Mouse (Mus musculus) limb, embryonic 11.5 days (tissue): ENCODE measurements around the gene Phyh. TPM values are rescaled to one million over a fixed set of nuclear protein-coding genes. Genes with fewer than 3 reads are reported as not detected.

Experiments used
- ATAC-seq: fragments of 200-750 bp; cut with Nextera tagmentation; 2 replicates; pipeline ENCODE4 v1.8.0; 2017; ENCODE audit warnings: low read depth; ENCODE audit not compliant: insufficient number of reproducible peaks, low FRiP score, low TSS enrichment
- DNase-seq: peaks from one replicate; pipeline ENCODE4 v3.0.0-alpha.2; 2015; ENCODE audit warnings: low spot score
- H3K27ac ChIP-seq: fragments of 300-500 bp; sonication (generic); replicated peaks from 2 replicates; pipeline ENCODE4 v1.5.1; 2014; ENCODE audit warnings: low read depth, mild to moderate bottlenecking, low read length
- H3K27me3 ChIP-seq: fragments of 300-500 bp; sonication (generic); 2 replicates; pipeline ENCODE4 v1.6.1; 2014; ENCODE audit warnings: mild to moderate bottlenecking, low read length, mixed read lengths; ENCODE audit not compliant: control insufficient read depth, insufficient read depth
- H3K36me3 ChIP-seq: fragments of 300-500 bp; sonication (generic); 2 replicates; pipeline ENCODE4 v1.6.1; 2014; ENCODE audit warnings: mild to moderate bottlenecking, low read length, moderate library complexity, mixed read lengths; ENCODE audit not compliant: control insufficient read depth, insufficient read depth
- H3K4me1 ChIP-seq: fragments of 300-500 bp; sonication (generic); 2 replicates; pipeline ENCODE4 v1.6.1; 2014; ENCODE audit warnings: low read length, mixed read lengths; ENCODE audit not compliant: control insufficient read depth, insufficient read depth
- H3K4me2 ChIP-seq: fragments of 300-500 bp; sonication (generic); 2 replicates; pipeline ENCODE4 v1.6.1; 2014; ENCODE audit warnings: low read depth, mild to moderate bottlenecking, moderate library complexity; ENCODE audit not compliant: severe bottlenecking
- H3K4me3 ChIP-seq: fragments of 300-500 bp; sonication (generic); 2 replicates; pipeline ENCODE4 v1.5.1; 2014; ENCODE audit warnings: low read depth, low read length
- H3K9ac ChIP-seq: fragments of 300-500 bp; sonication (generic); 2 replicates; pipeline ENCODE4 v1.6.1; 2014; ENCODE audit warnings: mild to moderate bottlenecking, low read length
- H3K9me3 ChIP-seq: fragments of 300-500 bp; sonication (generic); 2 replicates; pipeline ENCODE4 v1.6.1; 2016; ENCODE audit warnings: low read length; ENCODE audit not compliant: control insufficient read depth
- WGBS: fragments of 180-500 bp; shearing (Covaris S2); extraction: QIAGEN DNeasy Blood & Tissue Kit; methylation state at CpG from one replicate; pipeline ENCODE4 v1.1.7; 2014; 5-methylcytosine and 5-hydroxymethylcytosine counted together
- polyA plus RNA-seq: library from polyadenylated mRNA; unstranded; fragments of >200 nt; fragmentation: Nextera tagmentation; extraction: Ambion mirVana; gene quantifications from 2 replicates; pipeline ENCODE4 v1.2.1, GENCODE M21; 2014

Phyh gene
- polyA plus RNA-seq, 1 experiment from 2014 or later, result 48.4 TPM

DNA sequence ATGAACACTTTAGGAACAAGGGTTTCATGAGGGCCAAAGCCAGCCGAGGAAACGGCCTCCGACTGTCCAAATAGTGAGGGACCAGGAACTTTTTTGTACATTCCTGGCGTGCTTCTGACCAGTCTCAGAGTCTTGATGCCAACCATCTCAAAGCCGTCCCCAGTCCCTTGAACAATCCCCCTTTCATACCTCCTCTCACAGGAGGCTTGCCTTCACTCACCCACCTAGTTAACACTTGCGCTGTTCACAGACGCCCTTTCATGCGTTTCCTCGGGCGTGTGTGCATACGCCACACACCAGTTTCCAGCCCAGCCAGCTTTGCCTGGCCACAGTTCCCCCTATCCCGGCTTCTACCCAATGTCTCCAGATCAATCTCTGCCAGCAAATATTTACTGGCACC, 39.2 kb downstream of the Phyh start:
- ATAC-seq, result no peak
- WGBS, result 85% methylated on average over 12 of the region's 12 CpGs
- no peaks in the 10 kb centered on the region for H3K27me3 ChIP-seq
- 0 out of 2 replicates have a peak overlapping the region, but pooled peaks have one; percentile 33 for H3K27ac ChIP-seq
- H3K4me1 ChIP-seq, result no peaks in the 10 kb centered on the region
- no peak overlapping the region for H3K4me3 ChIP-seq
- H3K36me3 ChIP-seq, result no peaks in the 10 kb centered on the region
- H3K9me3 ChIP-seq, result no peaks in the 10 kb centered on the region
- H3K4me2 ChIP-seq, result no peak overlapping the region
- H3K9ac ChIP-seq, result no peak overlapping the region
- DNase-seq, result no peak

- Histone ChIP-seq H3K27me3 (no peaks in the 10 kb centered on the region), H3K4me1 (no peaks in the 10 kb centered on the region), H3K4me3 (no peak overlapping the region), H3K27ac (no peak overlapping the region), H3K9me3 (no peaks in the 10 kb centered on the region), H3K36me3 (no peaks in the 10 kb centered on the region), H3K4me2 (no peak overlapping the region), H3K9ac (no peak overlapping the region)
- DNase-seq, result no peak
- 100% methylated on average over 2 of the region's 2 CpGs for WGBS
- no peak for ATAC-seq
These were observed 49.0 kb downstream of the Phyh start for GRCm38 (mm10) chr2:4967806-4968205.

- no peak overlapping the region for H3K9ac ChIP-seq
- 88% methylated on average over 1 of the region's 2 CpGs for WGBS
These were observed 50.3 kb downstream of the Phyh start for GRCm38 (mm10) chr2:4969083-4969482.

DNA sequence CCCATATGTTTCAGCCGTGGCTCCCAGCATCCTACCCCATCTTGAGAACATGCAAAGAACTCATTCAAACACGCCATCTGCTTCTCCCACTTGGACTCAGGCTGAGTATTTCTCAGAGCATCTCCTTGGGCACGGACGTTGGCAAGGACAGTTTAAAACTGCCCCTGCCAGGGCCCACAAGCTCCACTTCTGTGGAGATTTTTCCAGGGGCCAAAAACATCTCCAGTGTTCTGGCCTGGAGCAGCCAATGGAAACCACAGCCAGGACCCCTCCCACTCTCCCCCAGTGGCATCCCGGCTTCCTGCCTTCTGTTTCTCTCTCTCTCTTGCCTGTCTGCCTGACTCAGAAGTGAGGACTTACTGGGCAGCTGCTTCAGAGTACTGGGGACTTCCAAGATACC, 57.0 kb downstream of the Phyh start, which contains the start of gene Ucma:
Gene Ucma (plus strand): TSS at position 316 of the 400 bp plus-strand sequence.
- Histone ChIP-seq H3K4me2 (no peak within 1 kb of the TSS), H3K4me1 (peaks cover 8% of the 10 kb centered on the region), H3K27me3 (no peaks in the 10 kb centered on the region), H3K9ac (no peak within 1 kb of the TSS), H3K4me3 (no peak within 1 kb of the TSS), H3K9me3 (no peaks in the 10 kb centered on the region), H3K36me3 (no peaks in the 10 kb centered on the region), H3K27ac (no peak within 1 kb of the TSS)
- DNase-seq, result no peak
- no peak for ATAC-seq
- 75% methylated on average over 5 of the region's 5 CpGs for WGBS

More at GRCm38 (mm10) chr2:4969083-4969482, 50.3 kb downstream of the Phyh start:
- Histone ChIP-seq H3K4me2 (no peak overlapping the region), H3K9me3 (no peaks in the 10 kb centered on the region), H3K4me3 (no peak overlapping the region), H3K27me3 (no peaks in the 10 kb centered on the region), H3K27ac (no peak overlapping the region), H3K36me3 (no peaks in the 10 kb centered on the region), H3K4me1 (no peaks in the 10 kb centered on the region)
- no peak for DNase-seq
- ATAC-seq, result no peak

DNA sequence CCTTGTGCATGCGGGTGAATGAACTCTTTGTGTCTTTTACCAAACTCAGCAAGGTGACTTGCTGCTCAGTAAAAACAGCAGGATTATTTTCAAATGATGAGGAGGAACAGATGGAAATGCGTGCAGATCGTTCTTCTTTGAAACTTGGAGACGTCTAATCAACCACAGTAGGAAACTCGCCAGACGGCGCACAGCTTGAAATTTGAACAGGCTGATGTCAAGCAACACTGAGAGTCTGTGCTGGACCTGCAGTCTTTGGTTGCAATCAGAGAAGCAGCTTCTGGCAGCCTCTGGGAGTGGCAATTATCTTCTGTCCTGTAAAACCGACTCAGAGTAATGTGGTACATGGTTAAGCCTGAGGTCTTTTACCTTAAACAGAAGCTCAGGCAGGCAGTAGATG, 59.3 kb downstream of the Phyh start:
- Histone ChIP-seq H3K4me1 (peaks cover 8% of the 10 kb centered on the region), H3K9ac (no peak overlapping the region), H3K9me3 (no peaks in the 10 kb centered on the region), H3K27me3 (no peaks in the 10 kb centered on the region), H3K4me2 (no peak overlapping the region), H3K4me3 (no peak overlapping the region), H3K36me3 (no peaks in the 10 kb centered on the region), H3K27ac (0 out of 2 replicates have a peak overlapping the region, but pooled peaks have one; percentile 15)
- DNase-seq (peak; percentile 50), ATAC-seq (no peak)
- WGBS, result 21% methylated on average over 8 of the region's 8 CpGs

DNA sequence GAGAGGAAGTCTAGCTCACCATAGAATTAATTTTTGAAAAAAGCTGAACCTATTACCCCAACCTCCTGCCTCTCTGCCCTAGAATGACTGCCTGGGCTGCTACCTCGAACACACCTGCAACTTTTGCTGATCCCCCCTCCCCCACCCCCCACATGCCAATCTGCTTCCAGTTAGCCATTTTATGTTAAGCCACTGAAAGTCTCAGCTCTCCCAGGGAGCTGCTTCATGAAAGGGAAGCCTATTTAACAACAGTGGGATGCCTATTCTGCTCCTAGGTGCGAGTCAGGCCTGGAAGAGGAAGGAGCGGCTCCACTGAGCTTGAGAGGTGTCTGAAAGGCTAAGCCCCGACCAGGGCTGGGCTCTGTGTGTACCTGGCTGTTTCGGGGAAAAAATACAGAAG, 65.2 kb downstream of the Phyh start:
- DNase-seq (peak; percentile 40), ATAC-seq (no peak)
- 20% methylated on average over 5 of the region's 5 CpGs for WGBS

DNA sequence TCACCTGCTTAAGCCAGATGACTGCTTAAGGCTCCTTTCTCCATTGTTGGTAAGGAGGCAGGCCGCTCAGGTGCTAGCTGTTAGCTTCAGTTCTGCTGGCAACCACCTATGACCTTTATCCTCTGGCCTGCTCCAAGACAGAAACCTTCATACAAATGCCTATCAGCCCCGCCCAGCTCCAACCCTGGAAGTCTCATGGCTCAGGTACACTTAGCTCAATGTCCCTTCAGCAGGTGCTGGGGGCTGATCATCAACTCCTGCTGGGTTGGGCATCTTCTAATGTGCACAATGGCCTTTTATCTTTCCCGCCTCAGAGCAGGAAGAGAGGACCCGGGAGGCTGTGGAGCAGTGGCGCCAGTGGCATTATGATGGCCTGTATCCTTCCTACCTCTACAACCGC, 66.2 kb downstream of the Phyh start:
- WGBS, result 82% methylated on average over 6 of the region's 6 CpGs

More for the DNA sequence above, 65.2 kb downstream of the Phyh start:
- Histone ChIP-seq H3K4me3 (no peak overlapping the region), H3K36me3 (no peaks in the 10 kb centered on the region), H3K27ac (no peak overlapping the region), H3K4me1 (0 out of 2 replicates have a peak, but pooled peaks cover 4% of the 10 kb centered on the region), H3K9me3 (no peaks in the 10 kb centered on the region), H3K4me2 (no peak overlapping the region), H3K9ac (no peak overlapping the region), H3K27me3 (no peaks in the 10 kb centered on the region)

DNA sequence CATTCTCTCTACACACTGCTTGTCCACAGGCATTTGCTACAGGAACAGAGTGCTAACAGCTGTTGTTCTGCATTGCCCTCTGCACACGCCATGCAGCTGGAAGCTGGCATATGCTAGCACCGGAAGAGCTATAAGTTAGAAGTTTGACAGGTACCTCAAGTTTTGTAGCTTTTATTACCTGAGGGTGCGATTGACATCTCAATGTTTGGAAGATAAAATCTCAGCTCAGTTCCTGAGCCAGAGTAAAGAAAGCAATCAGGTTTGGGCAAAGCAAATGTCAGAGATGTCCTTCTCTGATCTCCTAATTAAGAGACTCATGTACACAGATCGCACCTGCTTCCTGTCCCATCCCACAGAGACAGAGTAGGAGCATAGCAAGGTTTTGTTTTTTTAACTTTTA, 68.0 kb downstream of the Phyh start:
- no peak for DNase-seq

More for the DNA sequence above, 66.2 kb downstream of the Phyh start:
- H3K4me3 ChIP-seq, result no peak overlapping the region
- no peaks in the 10 kb centered on the region for H3K27me3 ChIP-seq
- H3K9ac ChIP-seq, result no peak overlapping the region
- no peak overlapping the region for H3K27ac ChIP-seq
- no peak for DNase-seq
- 0 out of 2 replicates have a peak, but pooled peaks cover 4% of the 10 kb centered on the region for H3K4me1 ChIP-seq
- no peaks in the 10 kb centered on the region for H3K36me3 ChIP-seq
- H3K4me2 ChIP-seq, result no peak overlapping the region
- no peaks in the 10 kb centered on the region for H3K9me3 ChIP-seq
- no peak for ATAC-seq

More for the DNA sequence above, 68.0 kb downstream of the Phyh start:
- 0 out of 2 replicates have a peak, but pooled peaks cover 4% of the 10 kb centered on the region for H3K4me1 ChIP-seq
- H3K4me2 ChIP-seq, result no peak overlapping the region
- no peaks in the 10 kb centered on the region for H3K9me3 ChIP-seq
- H3K9ac ChIP-seq, result no peak overlapping the region
- peaks cover 7% of the 10 kb centered on the region for H3K36me3 ChIP-seq
- no peak overlapping the region for H3K27ac ChIP-seq
- WGBS, result 72% methylated on average over 4 of the region's 4 CpGs
- no peaks in the 10 kb centered on the region for H3K27me3 ChIP-seq
- ATAC-seq, result no peak
- no peak overlapping the region for H3K4me3 ChIP-seq
